Mouse (Mus musculus) liver, embryonic 16.5 days (tissue): ENCODE measurements around the gene Tbc1d13. TPM values are rescaled to one million over a fixed set of nuclear protein-coding genes. Genes with fewer than 3 reads are reported as not detected.

Source experiments
- ATAC-seq: fragments of 200-750 bp; cut with Nextera tagmentation; 2 replicates; pipeline ENCODE4 v1.8.0; 2017; ENCODE audit warnings: low read depth, mild to moderate bottlenecking, moderate number of reproducible peaks, moderate library complexity
- H3K27ac ChIP-seq: fragments of 300-500 bp; sonication (generic); 2 replicates; pipeline ENCODE4 v1.5.1; 2014; ENCODE audit warnings: mild to moderate bottlenecking, low read length
- H3K27me3 ChIP-seq: fragments of 300-500 bp; sonication (generic); 2 replicates; pipeline ENCODE4 v1.6.1; 2014; ENCODE audit warnings: low read depth, low read length, mixed read lengths; ENCODE audit not compliant: control insufficient read depth, insufficient read depth
- H3K36me3 ChIP-seq: fragments of 300-500 bp; sonication (generic); 2 replicates; pipeline ENCODE4 v1.6.1; 2014; ENCODE audit warnings: mild to moderate bottlenecking; ENCODE audit not compliant: control insufficient read depth, insufficient read depth
- H3K4me1 ChIP-seq: fragments of 300-500 bp; sonication (generic); 2 replicates; pipeline ENCODE4 v1.6.1; 2014; ENCODE audit warnings: low read depth, low read length, mixed read lengths; ENCODE audit not compliant: control insufficient read depth
- H3K4me2 ChIP-seq: fragments of 300-500 bp; sonication (generic); 2 replicates; pipeline ENCODE4 v1.6.1; 2014; ENCODE audit warnings: low read depth, low read length, mixed read lengths
- H3K4me3 ChIP-seq: fragments of 300-500 bp; sonication (generic); 2 replicates; pipeline ENCODE4 v1.5.1; 2014; ENCODE audit warnings: low read depth, mild to moderate bottlenecking, low read length
- H3K9ac ChIP-seq: fragments of 300-500 bp; sonication (generic); 2 replicates; pipeline ENCODE4 v1.6.1; 2014; ENCODE audit warnings: low read depth, low read length
- H3K9me3 ChIP-seq: fragments of 300-500 bp; sonication (generic); replicated peaks from 2 replicates; pipeline ENCODE4 v1.6.1; 2016; ENCODE audit warnings: low read length; ENCODE audit not compliant: control insufficient read depth
- WGBS: fragments of 180-500 bp; shearing (Covaris S2); extraction: QIAGEN DNeasy Blood & Tissue Kit; methylation state at CpG from one replicate; pipeline ENCODE4 v1.1.7; 2014; ENCODE audit not compliant: insufficient replicate concordance; 5-methylcytosine and 5-hydroxymethylcytosine counted together
- polyA plus RNA-seq: library from polyadenylated mRNA; unstranded; fragments of >200 nt; fragmentation: Nextera tagmentation; extraction: Ambion mirVana; gene quantifications from 2 replicates; pipeline ENCODE4 v1.2.1, GENCODE M21; 2015

The Tbc1d13 gene
- 1.7 and 2.3 TPM in 2 replicates for polyA plus RNA-seq

GRCm38 (mm10) chr2:30133613-30134377 lies at the start of gene Tbc1d13:
TSS of gene Tbc1d13 (plus strand) at chr2:30133746.
- H3K27me3 ChIP-seq = no peaks in the 10 kb centered on the region
- H3K4me1 ChIP-seq = peaks cover 36% of the 10 kb centered on the region
- WGBS = 0% methylated on average over 46 of the region's 46 CpGs
- H3K9ac ChIP-seq = peak within 1 kb of the TSS; percentile 86
- H3K36me3 ChIP-seq = no peaks in the 10 kb centered on the region; the same call in 1 of the 2 replicates
- ATAC-seq = peak; percentile 96
- peak within 1 kb of the TSS; percentile 92 for H3K27ac ChIP-seq
- peak within 1 kb of the TSS; percentile 89 for H3K4me2 ChIP-seq
- H3K4me3 ChIP-seq = peak within 1 kb of the TSS; percentile 88
- no peaks in the 10 kb centered on the region for H3K9me3 ChIP-seq

DNA sequence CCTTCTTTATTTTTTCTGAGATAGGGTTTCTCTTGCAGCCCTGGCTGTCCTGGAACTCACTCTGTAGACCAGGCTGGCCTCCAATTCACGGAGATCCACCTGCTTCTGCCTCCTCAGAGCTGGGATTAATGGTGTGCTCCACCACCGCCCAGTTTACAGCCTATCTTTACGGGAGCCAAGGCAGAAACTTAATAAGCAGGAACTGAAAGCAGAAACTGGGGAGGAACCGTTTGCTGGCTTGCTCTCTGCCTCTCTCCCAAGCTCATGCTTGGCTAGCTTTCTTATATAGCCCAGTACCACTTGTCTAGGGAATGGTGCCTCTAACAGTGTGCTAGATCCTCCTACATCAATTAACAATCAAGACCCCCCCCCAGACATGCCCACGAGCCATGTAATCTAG lies 49.4 kb upstream of the Tbc1d13 start:
- 56% methylated on average over 5 of the region's 5 CpGs for WGBS
- no peaks in the 10 kb centered on the region for H3K9me3 ChIP-seq
- no peaks in the 10 kb centered on the region; the same call in 1 of the 2 replicates for H3K4me1 ChIP-seq
- H3K9ac ChIP-seq = no peak overlapping the region
- H3K36me3 ChIP-seq = no peaks in the 10 kb centered on the region
- no peaks in the 10 kb centered on the region for H3K27me3 ChIP-seq
- no peak overlapping the region for H3K4me3 ChIP-seq
- no peak overlapping the region for H3K4me2 ChIP-seq
- ATAC-seq = no peak
- no peak overlapping the region for H3K27ac ChIP-seq

DNA sequence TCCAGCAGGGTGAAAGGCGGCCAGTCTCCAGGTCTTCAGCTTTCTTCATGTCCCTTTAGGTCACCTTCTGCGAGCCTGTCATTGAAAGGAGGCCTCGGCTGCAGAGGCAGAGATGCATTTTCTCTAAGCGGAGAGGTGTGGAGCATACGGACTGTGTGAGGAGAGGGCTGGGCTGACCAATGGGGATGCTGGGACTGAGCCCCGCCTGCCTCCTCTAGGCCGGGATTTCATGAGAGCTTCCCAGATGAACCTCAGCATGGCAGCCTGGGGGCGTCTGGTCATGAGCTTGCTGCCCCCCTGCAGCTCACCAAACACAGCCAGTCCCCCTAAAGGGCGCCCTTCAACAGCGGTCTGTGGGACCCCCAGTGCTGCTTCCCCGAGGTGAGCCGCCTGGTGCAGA lies 48.9 kb upstream of the Tbc1d13 start:
- H3K4me2 ChIP-seq = no peak overlapping the region
- no peaks in the 10 kb centered on the region; the same call in 1 of the 2 replicates for H3K4me1 ChIP-seq
- H3K36me3 ChIP-seq = no peaks in the 10 kb centered on the region
- no peak overlapping the region for H3K27ac ChIP-seq
- H3K27me3 ChIP-seq = no peaks in the 10 kb centered on the region
- no peaks in the 10 kb centered on the region for H3K9me3 ChIP-seq
- no peak overlapping the region for H3K9ac ChIP-seq
- WGBS = 57% methylated on average over 12 of the region's 12 CpGs
- H3K4me3 ChIP-seq = no peak overlapping the region
- ATAC-seq = no peak

DNA sequence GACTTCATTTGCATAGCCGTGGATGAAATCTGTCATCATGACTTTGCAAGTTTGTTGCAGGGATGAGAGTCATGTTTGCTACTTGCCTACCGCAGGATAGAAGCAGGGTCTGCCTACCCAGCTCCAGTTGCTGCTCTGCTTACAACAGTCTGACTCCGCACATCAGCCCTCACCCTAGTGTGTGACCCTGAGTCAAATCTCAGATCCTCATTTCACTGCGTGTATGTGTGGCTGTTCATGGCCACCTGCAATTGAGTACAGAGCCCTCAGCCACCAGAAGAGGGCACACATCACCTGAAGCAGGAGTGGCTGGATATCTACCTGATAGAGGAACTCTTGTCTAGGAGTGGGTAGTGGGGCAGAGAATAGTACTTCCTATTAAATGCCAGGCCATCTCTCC lies 46.2 kb upstream of the Tbc1d13 start:
- H3K27ac ChIP-seq = no peak overlapping the region
- no peaks in the 10 kb centered on the region for H3K27me3 ChIP-seq
- H3K4me2 ChIP-seq = no peak overlapping the region
- no peaks in the 10 kb centered on the region for H3K36me3 ChIP-seq
- H3K9me3 ChIP-seq = no peaks in the 10 kb centered on the region
- WGBS = 72% methylated on average over 4 of the region's 4 CpGs
- peaks cover under 1% of the 10 kb centered on the region for H3K4me1 ChIP-seq
- ATAC-seq = no peak
- no peak overlapping the region for H3K9ac ChIP-seq
- H3K4me3 ChIP-seq = no peak overlapping the region

GRCm38 (mm10) chr2:30091521-30091920 lies 42.0 kb upstream of the Tbc1d13 start:
- no peaks in the 10 kb centered on the region for H3K9me3 ChIP-seq
- H3K36me3 ChIP-seq = no peaks in the 10 kb centered on the region
- WGBS = 94% methylated on average over 12 of the region's 12 CpGs
- peaks cover 24% of the 10 kb centered on the region for H3K4me1 ChIP-seq
- no peaks in the 10 kb centered on the region for H3K27me3 ChIP-seq
- no peak overlapping the region for H3K9ac ChIP-seq
- no peak overlapping the region for H3K27ac ChIP-seq
- ATAC-seq = no peak
- H3K4me2 ChIP-seq = no peak overlapping the region
- H3K4me3 ChIP-seq = no peak overlapping the region

GRCm38 (mm10) chr2:30092280-30092918 lies 41.1 kb upstream of the Tbc1d13 start:
- H3K9me3 ChIP-seq = no peaks in the 10 kb centered on the region
- peak overlapping the region; percentile 96 for H3K4me2 ChIP-seq
- no peak overlapping the region; the same call in 1 of the 2 replicates for H3K27ac ChIP-seq
- peak overlapping the region; percentile 95 for H3K4me3 ChIP-seq
- no peak for ATAC-seq
- H3K4me1 ChIP-seq = peaks cover 24% of the 10 kb centered on the region
- no peaks in the 10 kb centered on the region for H3K36me3 ChIP-seq
- 53% methylated on average over 6 of the region's 6 CpGs for WGBS
- peak overlapping the region; percentile 92 for H3K9ac ChIP-seq
- no peaks in the 10 kb centered on the region for H3K27me3 ChIP-seq

GRCm38 (mm10) chr2:30093471-30094207 lies 39.9 kb upstream of the Tbc1d13 start, which contains the start of gene Zdhhc12:
TSS of gene Zdhhc12 (minus strand) at chr2:30093648.
- Histone ChIP-seq H3K27me3 (no peaks in the 10 kb centered on the region), H3K9me3 (no peaks in the 10 kb centered on the region), H3K4me1 (peaks cover 24% of the 10 kb centered on the region), H3K4me3 (peak within 1 kb of the TSS; percentile 95), H3K36me3 (no peaks in the 10 kb centered on the region), H3K4me2 (peak within 1 kb of the TSS; percentile 96), H3K27ac (peak within 1 kb of the TSS; percentile 75), H3K9ac (peak within 1 kb of the TSS; percentile 92)
- ATAC-seq = peak; percentile 99
- under 1% methylated on average over 51 of the region's 51 CpGs for WGBS

DNA sequence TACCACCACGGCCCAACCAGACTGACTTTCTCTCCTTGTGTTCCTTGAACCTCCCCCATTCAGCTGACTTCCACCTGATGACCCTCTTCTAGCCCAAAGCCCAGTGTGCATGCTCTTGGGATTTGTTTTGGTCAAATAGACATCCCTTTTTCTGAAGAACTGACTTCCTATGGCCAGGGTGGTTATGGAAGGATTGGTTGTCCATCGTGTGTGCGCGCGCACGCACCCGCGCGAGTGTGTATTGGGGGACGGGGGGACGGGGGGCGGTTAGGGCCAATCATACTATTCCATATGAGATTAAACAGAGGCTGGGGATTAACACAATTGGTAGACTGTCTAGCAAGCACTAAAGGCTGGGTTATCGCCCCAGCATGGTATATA lies 39.3 kb upstream of the Tbc1d13 start:
- H3K4me2 ChIP-seq = peak overlapping the region; percentile 96
- H3K9ac ChIP-seq = peak overlapping the region; percentile 70
- WGBS = under 1% methylated on average over 13 of the region's 13 CpGs
- H3K4me1 ChIP-seq = peaks cover 26% of the 10 kb centered on the region
- H3K9me3 ChIP-seq = no peaks in the 10 kb centered on the region
- H3K27ac ChIP-seq = peak overlapping the region; percentile 68
- H3K27me3 ChIP-seq = no peaks in the 10 kb centered on the region
- no peak for ATAC-seq
- no peaks in the 10 kb centered on the region for H3K36me3 ChIP-seq
- peak overlapping the region; percentile 95 for H3K4me3 ChIP-seq
